Mouse (Mus musculus) small intestine, adult 2 months (tissue): Measurements from ENCODE around the gene Lpar2.

Source experiments
- CTCF ChIP-seq: fragments of 200-500 bp; IDR thresholded peaks from 2 replicates; pipeline ENCODE4 v1.5.1; 2012; ENCODE audit warnings: low read depth, mild to moderate bottlenecking, control low read depth, inconsistent platforms, low read length, moderate library complexity, mixed read lengths; ENCODE audit not compliant: insufficient replicate concordance, insufficient read length; ENCODE audit errors: extremely low read depth
- POLR2A ChIP-seq: fragments of 200-500 bp; IDR thresholded peaks from 2 replicates; pipeline ENCODE4 v1.6.1; 2012; ENCODE audit warnings: low read depth, mild to moderate bottlenecking, control low read depth, inconsistent platforms, low read length, moderate library complexity

DNA sequence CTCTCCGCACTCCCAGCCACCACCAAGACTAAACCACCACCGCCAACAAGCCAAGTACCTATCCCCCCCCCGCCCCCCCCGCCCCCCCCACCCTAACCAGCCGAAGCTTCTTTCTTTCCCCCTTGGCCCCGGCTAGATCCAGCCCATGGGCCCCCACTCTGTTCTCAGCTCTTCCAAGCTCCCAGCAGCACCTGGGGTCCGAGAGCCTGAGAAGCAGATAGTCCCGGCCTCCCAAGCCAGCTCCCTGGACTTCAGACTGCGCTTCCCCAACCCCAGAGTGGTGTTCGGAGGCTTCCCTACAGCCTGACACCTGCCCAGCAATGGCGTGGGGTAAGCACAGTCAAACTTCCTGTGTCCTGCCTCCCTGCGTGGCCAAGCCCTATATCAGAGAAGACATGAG, 45.1 kb upstream of the Lpar2 start:
- no peak for TF ChIP-seq CTCF
- no peak for TF ChIP-seq POLR2A
